ENCODE assay signal across 20 mouse cellular contexts in genomic region chr8:126873306-126873705, GRCm38 (mm10).
DNase-seq lines count a peak whose midpoint lies in the region; ATAC-seq and TF ChIP-seq lines count a peak whose summit lies in the region.
"Had no signal": no experiment of that assay in that cellular context is flagged by ENCODE, and none has a peak within 500 bp of the region (broad histone marks: within the 10 kb centered on the region; RNA-seq: fewer than 3 reads in every experiment).

No protein-coding gene starts in this region.

- 50% methylated on average over 7 of the region's 7 CpGs for WGBS in embryonic facial prominence, embryonic 15.5 days
- 50% methylated on average over 7 of the region's 7 CpGs for WGBS in limb, embryonic 15.5 days

- no peak for TF ChIP-seq RAD21 in CH12.LX (IDR thresholded peaks at IDR 0.05; ENCODE audit: low read depth, low read length)

- TF ChIP-seq CTCF in CH12.LX (conservative IDR thresholded peaks at IDR 0.05 in 1 of 2, IDR thresholded peaks at IDR 0.05 in 1 of 2; ENCODE audit: low read depth in 2 of 2, low read length in 2 of 2) = no peak
- TF ChIP-seq CTCF in bone marrow macrophage, adult 2 months (IDR thresholded peaks at IDR 0.05; ENCODE audit: low read depth, low read length) = no peak

- no peaks in the 10 kb centered on the region for H3K27me3 ChIP-seq in CH12.LX (replicated peaks)
- no peaks in the 10 kb centered on the region for H3K27me3 ChIP-seq in embryonic facial prominence, embryonic 15.5 days
- H3K27me3 ChIP-seq in limb, embryonic 15.5 days = no peaks in the 10 kb centered on the region
- H3K27me3 ChIP-seq: heart, embryonic 13.5 days; hindbrain, embryonic 12.5 days; midbrain, embryonic 13.5 days; stomach, embryonic 15.5 days had no signal

- no peak overlapping the region for H3K9ac ChIP-seq in CH12.LX (ENCODE audit: insufficient read depth, low read depth)
- H3K9ac ChIP-seq in embryonic facial prominence, embryonic 15.5 days = no peak overlapping the region
- no peak overlapping the region for H3K9ac ChIP-seq in limb, embryonic 15.5 days
- H3K9ac ChIP-seq: hindbrain, embryonic 12.5 days; midbrain, embryonic 13.5 days; stomach, embryonic 15.5 days had no signal

- peaks cover 8% of the 10 kb centered on the region for H3K9me3 ChIP-seq in CH12.LX (replicated peaks; ENCODE audit: low read length)
- H3K9me3 ChIP-seq in embryonic facial prominence, embryonic 15.5 days (replicated peaks) = no peaks in the 10 kb centered on the region
- H3K9me3 ChIP-seq in limb, embryonic 15.5 days = no peaks in the 10 kb centered on the region
- H3K9me3 ChIP-seq: heart, embryonic 13.5 days; midbrain, embryonic 13.5 days; stomach, embryonic 15.5 days had no signal

- H3K36me3 ChIP-seq in CH12.LX (replicated peaks in 1 of 2; ENCODE audit: control insufficient read depth in 1 of 2, insufficient read depth in 1 of 2, low read length in 1 of 2) = no peaks in the 10 kb centered on the region
- H3K36me3 ChIP-seq in embryonic facial prominence, embryonic 15.5 days = no peaks in the 10 kb centered on the region
- H3K36me3 ChIP-seq in limb, embryonic 15.5 days = no peaks in the 10 kb centered on the region
- H3K36me3 ChIP-seq: forebrain, embryonic 10.5 days; heart, embryonic 13.5 days; hindbrain, embryonic 12.5 days; midbrain, embryonic 13.5 days; stomach, embryonic 15.5 days had no signal

- H3K4me1 ChIP-seq in CH12.LX (ENCODE audit: control insufficient read depth in 1 of 2, insufficient read depth in 2 of 2) = peaks cover 28 to 74% of the 10 kb centered on the region in 2 experiments
- peaks cover 61% of the 10 kb centered on the region for H3K4me1 ChIP-seq in bone marrow macrophage, adult 2 months (ENCODE audit: control insufficient read depth, insufficient read depth, low read length)
- H3K4me1 ChIP-seq in embryonic facial prominence, embryonic 15.5 days = peaks cover 35% of the 10 kb centered on the region
- peaks cover 35% of the 10 kb centered on the region for H3K4me1 ChIP-seq in limb, embryonic 15.5 days

- dilution Hi-C loops in CH12.LX (cut with MboI; ENCODE audit: extremely low pct_ligation_motif_present, extremely low pct_unique_long_range_greater_than_20kb, low sequenced_read_pairs) = no loop called here

- no peaks in the 10 kb centered on the region for H3K79me2 ChIP-seq in CH12.LX (replicated peaks; ENCODE audit: control insufficient read depth, extremely low read depth, insufficient read depth, poor library complexity, severe bottlenecking)

- no peak for TF ChIP-seq POLR2A in CH12.LX (IDR thresholded peaks at IDR 0.05; ENCODE audit: low read depth, low read length)
- TF ChIP-seq POLR2A in bone marrow macrophage, adult 2 months (IDR thresholded peaks at IDR 0.05; ENCODE audit: borderline replicate concordance, low read depth, low read length) = no peak

- H3K4me3 ChIP-seq in CH12.LX (replicated peaks in 1 of 3; ENCODE audit: low read depth in 2 of 3, low read length in 2 of 3, poor library complexity in 1 of 3) = no peak overlapping the region
- H3K4me3 ChIP-seq in bone marrow macrophage, adult 2 months (ENCODE audit: insufficient read depth, low read length) = no peak overlapping the region
- no peak overlapping the region for H3K4me3 ChIP-seq in embryonic facial prominence, embryonic 15.5 days (replicated peaks)
- H3K4me3 ChIP-seq in limb, embryonic 15.5 days = no peak overlapping the region
- H3K4me3 ChIP-seq: forebrain, embryonic 10.5 days; heart, embryonic 13.5 days; hindbrain, embryonic 12.5 days; midbrain, embryonic 13.5 days; stomach, embryonic 15.5 days had no signal

- H3K27ac ChIP-seq in CH12.LX (ENCODE audit: insufficient read depth, low read depth) = no peak overlapping the region
- H3K27ac ChIP-seq in bone marrow macrophage, adult 2 months (ENCODE audit: insufficient read depth, low read depth, low read length) = peak overlapping the region; percentile 98
- H3K27ac ChIP-seq in embryonic facial prominence, embryonic 15.5 days (replicated peaks) = peak overlapping the region; percentile 63; the same call in 1 of the 2 replicates
- H3K27ac ChIP-seq in limb, embryonic 15.5 days = peak overlapping the region; percentile 4; the same call in 1 of the 2 replicates
- H3K27ac ChIP-seq: forebrain, embryonic 10.5 days; heart, embryonic 13.5 days; hindbrain, embryonic 12.5 days; kidney, postnatal 0 days; midbrain, embryonic 13.5 days; stomach, embryonic 15.5 days had no signal

- DNase-seq in CH12.LX (ENCODE audit: extremely low read depth) = no peak
- no peak for DNase-seq in ovary, postnatal 14 days (ENCODE audit: low spot score)
- DNase-seq in lung, adult 18-20 months = no peak
- no peak for DNase-seq in cerebellum, postnatal 36 days
- DNase-seq: cerebellum, adult 9-10 months; right cerebral cortex, postnatal 4 days; thymus, postnatal 36 days had no signal

- H3K4me2 ChIP-seq in CH12.LX (ENCODE audit: insufficient read depth, low read depth, poor library complexity, severe bottlenecking) = no peak overlapping the region
- H3K4me2 ChIP-seq in embryonic facial prominence, embryonic 15.5 days (replicated peaks) = no peak overlapping the region
- no peak overlapping the region for H3K4me2 ChIP-seq in limb, embryonic 15.5 days
- H3K4me2 ChIP-seq: heart, embryonic 13.5 days; hindbrain, embryonic 12.5 days; midbrain, embryonic 13.5 days; stomach, embryonic 15.5 days had no signal

- in situ Hi-C loops in CH12.LX (cut with MboI; ENCODE audit: low pct_ligation_motif_present, low pct_unique_long_range_greater_than_20kb, low sequenced_read_pairs) = no loop called here

- no peak for TF ChIP-seq EP300 in CH12.LX (IDR thresholded peaks at IDR 0.05; ENCODE audit: low read length)

- no peak for ATAC-seq in embryonic facial prominence, embryonic 15.5 days (ENCODE audit: insufficient number of reproducible peaks, low FRiP score, low TSS enrichment, low read depth)
- ATAC-seq in limb, embryonic 15.5 days (ENCODE audit: insufficient number of reproducible peaks, low FRiP score, low TSS enrichment, low read depth) = no peak
- ATAC-seq: activated CD4-positive, CD25-positive, alpha-beta regulatory T cell, adult 4 months; forebrain, embryonic 16.5 days; inflammation-experienced regulatory T-cells, adult 6 months; lung, postnatal 0 days; midbrain, embryonic 13.5 days had no signal

TF ChIP-seq in CH12.LX, 34 proteins besides CTCF, POLR2A, EP300 and RAD21:
- TF ChIP-seq BHLHE40 (IDR thresholded peaks at IDR 0.05; ENCODE audit: low read depth, low read length) (peak; percentile 26; the same call in 1 of the 2 replicates), HCFC1 (IDR thresholded peaks at IDR 0.05; ENCODE audit: low read depth, low read length) (no peak), UBTF (IDR thresholded peaks at IDR 0.05; ENCODE audit: low read depth, low read length) (no peak), SIN3A (IDR thresholded peaks at IDR 0.05; ENCODE audit: low read length) (no peak), SMC3 (IDR thresholded peaks at IDR 0.05; ENCODE audit: low read depth, low read length) (no peak), KAT2A (IDR thresholded peaks at IDR 0.05; ENCODE audit: insufficient replicate concordance, low read length) (no peak), MEF2A (IDR thresholded peaks at IDR 0.05; ENCODE audit: borderline replicate concordance, low read depth, low read length) (peak; percentile 40; the same call in 1 of the 2 replicates), RCOR1 (conservative IDR thresholded peaks at IDR 0.05; ENCODE audit: low read depth, low read length) (no peak), TCF12 (IDR thresholded peaks at IDR 0.05; ENCODE audit: low read depth, low read length) (0 out of 2 replicates have a peak, but pooled peaks have one; percentile 14), IRF4 (IDR thresholded peaks at IDR 0.05; ENCODE audit: low read depth, low read length) (no peak), CHD1 (IDR thresholded peaks at IDR 0.05; ENCODE audit: low read depth, low read length) (no peak), ETS1 (conservative IDR thresholded peaks at IDR 0.05; ENCODE audit: low read depth, low read length) (peak; percentile 40; the same call in 1 of the 2 replicates), ZNF384 (IDR thresholded peaks at IDR 0.05; ENCODE audit: low read depth, low read length) (no peak), NRF1 (IDR thresholded peaks at IDR 0.05; ENCODE audit: low read depth, low read length) (no peak), E2F4 (IDR thresholded peaks at IDR 0.05; ENCODE audit: insufficient replicate concordance, low read depth, low read length) (no peak), NELFE (IDR thresholded peaks at IDR 0.05; ENCODE audit: low read depth, low read length) (no peak), MXI1 (IDR thresholded peaks at IDR 0.05; ENCODE audit: low read depth, low read length) (no peak), POLR2AphosphoS2 (IDR thresholded peaks at IDR 0.05; ENCODE audit: low read depth, low read length) (no peak), PAX5 (IDR thresholded peaks at IDR 0.05; ENCODE audit: low read length) (no peak), USF2 (conservative IDR thresholded peaks at IDR 0.05; ENCODE audit: low read depth, low read length) (no peak)
TF ChIP-seq in CH12.LX: peak in this region for 4.
